Mouse (Mus musculus): Measurements from ENCODE around the gene Med22.
A peak's percentile ranks its signal among the peaks of the same experiment; 100 is the strongest.
"Not testable (repeated sequence)": the region's sequence is repeated elsewhere in the genome, so short reads cannot be mapped to it uniquely, and the experiment has no call there.

Gene Med22

GRCm38 (mm10) chr2:26915927-26916728, 5.7 kb upstream of the Med22 start, which contains the start of the genes Surf2 and Surf1:
Gene Surf2 (plus strand): TSS chr2:26916367.
Gene Surf1 (minus strand): TSS chr2:26916530.
- peak; percentile 78 for DNase-seq

- no peak for DNase-seq
Observed at GRCm38 (mm10) chr2:26914148-26914941, 3.9 kb upstream of the Med22 start.

GRCm38 (mm10) chr2:26913416-26914147, 3.1 kb upstream of the Med22 start:
- DNase-seq = peak; percentile 33

- DNase-seq = no peak
Observed at GRCm38 (mm10) chr2:26912253-26912770, 1.8 kb upstream of the Med22 start.

GRCm38 (mm10) chr2:26910994-26911765, 703 bp upstream of the Med22 start:
- peak; percentile 68 for DNase-seq

GRCm38 (mm10) chr2:26909387-26909784, 1.1 kb downstream of the Med22 start:
- DNase-seq = no peak

- DNase-seq = no peak
Observed at GRCm38 (mm10) chr2:26908710-26909386, 1.6 kb downstream of the Med22 start.

GRCm38 (mm10) chr2:26907109-26907508, 3.4 kb downstream of the Med22 start:
- DNase-seq = peak; percentile 57

- DNase-seq = no peak
Observed at GRCm38 (mm10) chr2:26906431-26906830, 4.0 kb downstream of the Med22 start.

GRCm38 (mm10) chr2:26905936-26906335, 4.5 kb downstream of the Med22 start:
- no peak for DNase-seq

- no peak for DNase-seq
Observed at GRCm38 (mm10) chr2:26903311-26903710, 7.2 kb downstream of the Med22 start.

- DNase-seq = peak; percentile 94
Observed at GRCm38 (mm10) chr2:26902467-26903220, 7.8 kb downstream of the Med22 start, which contains the start of gene Surf6. Gene Surf6 (minus strand): TSS chr2:26902879.

GRCm38 (mm10) chr2:26901834-26902400, 8.6 kb downstream of the Med22 start:
- no peak for DNase-seq

GRCm38 (mm10) chr2:26900731-26901130, 9.7 kb downstream of the Med22 start:
- no peak for DNase-seq

GRCm38 (mm10) chr2:26895898-26896297, 14.6 kb downstream of the Med22 start:
- DNase-seq = no peak

- DNase-seq = not testable (repeated sequence)
Observed at GRCm38 (mm10) chr2:26886170-26886569, 24.3 kb downstream of the Med22 start.

- not testable (repeated sequence) for DNase-seq
Observed at GRCm38 (mm10) chr2:26885541-26885940, 24.9 kb downstream of the Med22 start.

GRCm38 (mm10) chr2:26878571-26878970, 31.9 kb downstream of the Med22 start:
- DNase-seq = no peak

GRCm38 (mm10) chr2:26870666-26871065, 39.8 kb downstream of the Med22 start:
- DNase-seq = no peak

- DNase-seq = no peak
Observed at GRCm38 (mm10) chr2:26864879-26865278, 45.6 kb downstream of the Med22 start, which contains the start of gene Abo. Gene Abo (minus strand): TSS chr2:26864979.

All from liver (tissue).